Mouse (Mus musculus) heart, embryonic 10.5 days (tissue): ENCODE measurements at regions not wholly inside any gene's neighbourhood (a gene's known extent, or its start where the extent isn't known, plus 50 kb on each side); places are given as distances from the start of the nearest gene placed in this dataset.

Experiments used
- DNase-seq: peaks from one replicate; pipeline ENCODE4 v3.0.0-alpha.2; 2017; ENCODE audit warnings: low spot score
- H3K27ac ChIP-seq: fragments of 300-500 bp; sonication (generic); 2 replicates; pipeline ENCODE4 v1.5.1; 2016; ENCODE audit warnings: mild to moderate bottlenecking
- H3K27me3 ChIP-seq: fragments of 300-500 bp; sonication (generic); 2 replicates; pipeline ENCODE4 v1.6.1; 2016; ENCODE audit warnings: mild to moderate bottlenecking; ENCODE audit not compliant: poor library complexity, insufficient read depth, severe bottlenecking
- H3K36me3 ChIP-seq: fragments of 300-500 bp; sonication (generic); 2 replicates; pipeline ENCODE4 v1.6.1; 2016; ENCODE audit warnings: mild to moderate bottlenecking, moderate library complexity
- H3K4me1 ChIP-seq: fragments of 300-500 bp; sonication (generic); 2 replicates; pipeline ENCODE4 v1.6.1; 2016; ENCODE audit warnings: mild to moderate bottlenecking
- H3K4me3 ChIP-seq: fragments of 300-500 bp; sonication (generic); 2 replicates; pipeline ENCODE4 v1.5.1; 2016; ENCODE audit warnings: mild to moderate bottlenecking, moderate library complexity
- H3K9me3 ChIP-seq: fragments of 300-500 bp; sonication (generic); 2 replicates; pipeline ENCODE4 v1.6.1; 2016; ENCODE audit warnings: mild to moderate bottlenecking, moderate library complexity
- WGBS: fragments of 180-500 bp; shearing (Covaris S2); methylation state at CpG from one replicate; pipeline ENCODE4 v1.1.7; 2016; 5-methylcytosine and 5-hydroxymethylcytosine counted together

- no peaks in the 10 kb centered on the region for H3K9me3 ChIP-seq
- H3K4me1 ChIP-seq, result no peaks in the 10 kb centered on the region
- H3K27me3 ChIP-seq, result no peaks in the 10 kb centered on the region
- no peak overlapping the region for H3K4me3 ChIP-seq
- H3K36me3 ChIP-seq, result no peaks in the 10 kb centered on the region
- no peak overlapping the region for H3K27ac ChIP-seq
- 53% methylated on average over 2 of the region's 2 CpGs for WGBS
- DNase-seq, result no peak
Observed at GRCm38 (mm10) chr14:80195041-80195440, 211.2 kb downstream of the Olfm4 start.

GRCm38 (mm10) chr14:80212916-80213315 is 229.0 kb downstream of the Olfm4 start:
- H3K9me3 ChIP-seq, result no peaks in the 10 kb centered on the region
- 45% methylated on average over 2 of the region's 2 CpGs for WGBS
- H3K4me1 ChIP-seq, result no peaks in the 10 kb centered on the region
- H3K27me3 ChIP-seq, result no peaks in the 10 kb centered on the region
- DNase-seq, result no peak
- H3K27ac ChIP-seq, result no peak overlapping the region
- no peaks in the 10 kb centered on the region for H3K36me3 ChIP-seq
- no peak overlapping the region for H3K4me3 ChIP-seq

- no peaks in the 10 kb centered on the region for H3K27me3 ChIP-seq
- no peak overlapping the region for H3K4me3 ChIP-seq
- DNase-seq, result no peak
- H3K36me3 ChIP-seq, result no peaks in the 10 kb centered on the region
- H3K27ac ChIP-seq, result no peak overlapping the region
- H3K4me1 ChIP-seq, result no peaks in the 10 kb centered on the region
- WGBS, result 76% methylated on average over 9 of the region's 9 CpGs
- no peaks in the 10 kb centered on the region for H3K9me3 ChIP-seq
Observed at GRCm38 (mm10) chr14:80213666-80214065, 229.8 kb downstream of the Olfm4 start.

- no peaks in the 10 kb centered on the region for H3K4me1 ChIP-seq
- no peaks in the 10 kb centered on the region for H3K36me3 ChIP-seq
- no peak overlapping the region for H3K27ac ChIP-seq
- 18% methylated on average over 6 of the region's 6 CpGs for WGBS
- no peak overlapping the region for H3K4me3 ChIP-seq
- H3K27me3 ChIP-seq, result no peaks in the 10 kb centered on the region
- DNase-seq, result peak; percentile 87
- H3K9me3 ChIP-seq, result no peaks in the 10 kb centered on the region
Observed at GRCm38 (mm10) chr14:80215960-80216552, 232.2 kb downstream of the Olfm4 start.

- no peak for DNase-seq
- Histone ChIP-seq H3K36me3 (no peaks in the 10 kb centered on the region), H3K27ac (no peak overlapping the region), H3K4me1 (no peaks in the 10 kb centered on the region), H3K4me3 (no peak overlapping the region), H3K9me3 (no peaks in the 10 kb centered on the region), H3K27me3 (no peaks in the 10 kb centered on the region)
- 84% methylated on average over 3 of the region's 3 CpGs for WGBS
Observed at GRCm38 (mm10) chr14:80232066-80232465, 248.2 kb downstream of the Olfm4 start.

- no peak overlapping the region for H3K4me3 ChIP-seq
- DNase-seq, result no peak
- H3K4me1 ChIP-seq, result no peaks in the 10 kb centered on the region
- H3K27me3 ChIP-seq, result no peaks in the 10 kb centered on the region
- no peaks in the 10 kb centered on the region for H3K36me3 ChIP-seq
- H3K9me3 ChIP-seq, result no peaks in the 10 kb centered on the region
- 73% methylated on average over 3 of the region's 3 CpGs for WGBS
- H3K27ac ChIP-seq, result no peak overlapping the region
Observed at GRCm38 (mm10) chr14:80232976-80233375, 249.1 kb downstream of the Olfm4 start.

- Histone ChIP-seq H3K27me3 (no peaks in the 10 kb centered on the region), H3K27ac (no peak overlapping the region), H3K9me3 (no peaks in the 10 kb centered on the region), H3K4me3 (no peak overlapping the region), H3K36me3 (no peaks in the 10 kb centered on the region), H3K4me1 (no peaks in the 10 kb centered on the region)
- no peak for DNase-seq
Observed at GRCm38 (mm10) chr14:80237136-80237535, 253.3 kb downstream of the Olfm4 start.

GRCm38 (mm10) chr14:80237552-80237951 is 253.7 kb downstream of the Olfm4 start:
- no peaks in the 10 kb centered on the region for H3K9me3 ChIP-seq
- no peaks in the 10 kb centered on the region for H3K4me1 ChIP-seq
- no peak for DNase-seq
- H3K36me3 ChIP-seq, result no peaks in the 10 kb centered on the region
- no peak overlapping the region for H3K4me3 ChIP-seq
- WGBS, result 66% methylated on average over 2 of the region's 2 CpGs
- H3K27ac ChIP-seq, result no peak overlapping the region
- no peaks in the 10 kb centered on the region for H3K27me3 ChIP-seq

- 80% methylated on average over 4 of the region's 4 CpGs for WGBS
Observed at GRCm38 (mm10) chr14:80244640-80245302, 260.9 kb downstream of the Olfm4 start.

GRCm38 (mm10) chr14:80247575-80247974 is 263.7 kb downstream of the Olfm4 start:
- 89% methylated on average over 2 of the region's 2 CpGs for WGBS
- H3K36me3 ChIP-seq, result no peaks in the 10 kb centered on the region

More at GRCm38 (mm10) chr14:80244640-80245302, 260.9 kb downstream of the Olfm4 start:
- no peaks in the 10 kb centered on the region for H3K27me3 ChIP-seq
- no peak for DNase-seq
- H3K36me3 ChIP-seq, result no peaks in the 10 kb centered on the region
- H3K9me3 ChIP-seq, result no peaks in the 10 kb centered on the region
- no peaks in the 10 kb centered on the region for H3K4me1 ChIP-seq
- no peak overlapping the region for H3K4me3 ChIP-seq
- H3K27ac ChIP-seq, result no peak overlapping the region

GRCm38 (mm10) chr14:80249882-80250281 is 266.0 kb downstream of the Olfm4 start:
- Histone ChIP-seq H3K27ac (no peak overlapping the region), H3K4me3 (no peak overlapping the region), H3K27me3 (no peaks in the 10 kb centered on the region), H3K36me3 (no peaks in the 10 kb centered on the region), H3K9me3 (no peaks in the 10 kb centered on the region), H3K4me1 (no peaks in the 10 kb centered on the region)
- WGBS, result 78% methylated on average over 1 of the region's 1 CpGs
- no peak for DNase-seq

More at GRCm38 (mm10) chr14:80247575-80247974, 263.7 kb downstream of the Olfm4 start:
- H3K27me3 ChIP-seq, result no peaks in the 10 kb centered on the region
- H3K27ac ChIP-seq, result no peak overlapping the region
- no peaks in the 10 kb centered on the region for H3K4me1 ChIP-seq
- no peak overlapping the region for H3K4me3 ChIP-seq
- DNase-seq, result no peak
- no peaks in the 10 kb centered on the region for H3K9me3 ChIP-seq

GRCm38 (mm10) chr14:80257086-80257485 is 273.2 kb downstream of the Olfm4 start:
- 46% methylated on average over 3 of the region's 3 CpGs for WGBS

GRCm38 (mm10) chr14:80263173-80263572 is 279.3 kb downstream of the Olfm4 start:
- Histone ChIP-seq H3K27me3 (no peaks in the 10 kb centered on the region), H3K4me1 (no peaks in the 10 kb centered on the region), H3K36me3 (no peaks in the 10 kb centered on the region), H3K4me3 (no peak overlapping the region), H3K9me3 (no peaks in the 10 kb centered on the region), H3K27ac (no peak overlapping the region)
- WGBS, result 77% methylated on average over 8 of the region's 8 CpGs
- DNase-seq, result no peak

More at GRCm38 (mm10) chr14:80257086-80257485, 273.2 kb downstream of the Olfm4 start:
- H3K4me1 ChIP-seq, result no peaks in the 10 kb centered on the region
- H3K36me3 ChIP-seq, result no peaks in the 10 kb centered on the region
- no peaks in the 10 kb centered on the region for H3K9me3 ChIP-seq
- H3K4me3 ChIP-seq, result no peak overlapping the region
- peak; percentile 76 for DNase-seq
- no peak overlapping the region for H3K27ac ChIP-seq
- H3K27me3 ChIP-seq, result no peaks in the 10 kb centered on the region

- Histone ChIP-seq H3K27me3 (no peaks in the 10 kb centered on the region), H3K27ac (no peak overlapping the region), H3K9me3 (no peaks in the 10 kb centered on the region), H3K36me3 (no peaks in the 10 kb centered on the region), H3K4me3 (no peak overlapping the region), H3K4me1 (no peaks in the 10 kb centered on the region)
- WGBS, result 83% methylated on average over 7 of the region's 7 CpGs
- no peak for DNase-seq
Observed at GRCm38 (mm10) chr14:80265081-80265480, 281.2 kb downstream of the Olfm4 start.
